Mouse (Mus musculus) midbrain, embryonic 16.5 days (tissue): ENCODE measurements at regions not wholly inside any gene's neighbourhood (a gene's known extent, or its start where the extent isn't known, plus 50 kb on each side); places are given as distances from the start of the nearest gene placed in this dataset.

Experiments used
- ATAC-seq: fragments of 200-750 bp; cut with Nextera tagmentation; 2 replicates; pipeline ENCODE4 v1.8.0; 2017; ENCODE audit warnings: moderate TSS enrichment
- H3K27ac ChIP-seq: fragments of 300-500 bp; sonication (generic); 2 replicates; pipeline ENCODE4 v1.5.1; 2014; ENCODE audit warnings: mild to moderate bottlenecking, low read length, mixed read lengths
- H3K27me3 ChIP-seq: fragments of 300-500 bp; sonication (generic); 2 replicates; pipeline ENCODE4 v1.6.1; 2014; ENCODE audit warnings: low read depth, low read length, mixed read lengths; ENCODE audit not compliant: control insufficient read depth, insufficient read depth
- H3K36me3 ChIP-seq: fragments of 300-500 bp; sonication (generic); 2 replicates; pipeline ENCODE4 v1.6.1; 2014; ENCODE audit warnings: mild to moderate bottlenecking, low read length, moderate library complexity, mixed read lengths; ENCODE audit not compliant: control insufficient read depth, insufficient read depth
- H3K4me1 ChIP-seq: fragments of 300-500 bp; sonication (generic); 2 replicates; pipeline ENCODE4 v1.6.1; 2014; ENCODE audit warnings: mild to moderate bottlenecking, low read length, mixed read lengths; ENCODE audit not compliant: control insufficient read depth, insufficient read depth
- H3K4me2 ChIP-seq: fragments of 300-500 bp; sonication (generic); 2 replicates; pipeline ENCODE4 v1.6.1; 2014; ENCODE audit warnings: mild to moderate bottlenecking, low read length, mixed read lengths
- H3K4me3 ChIP-seq: fragments of 300-500 bp; sonication (generic); 2 replicates; pipeline ENCODE4 v1.5.1; 2014; ENCODE audit warnings: low read depth, mild to moderate bottlenecking, low read length, moderate library complexity, mixed read lengths
- H3K9ac ChIP-seq: fragments of 300-500 bp; sonication (generic); 2 replicates; pipeline ENCODE4 v1.6.1; 2014; ENCODE audit warnings: low read depth, low read length, mixed read lengths
- H3K9me3 ChIP-seq: fragments of 300-500 bp; sonication (generic); replicated peaks from 2 replicates; pipeline ENCODE4 v1.6.1; 2014; ENCODE audit warnings: mild to moderate bottlenecking, low read length, mixed read lengths; ENCODE audit not compliant: control insufficient read depth, poor library complexity, severe bottlenecking
- WGBS: fragments of 180-500 bp; shearing (Covaris S2); extraction: QIAGEN DNeasy Blood & Tissue Kit; methylation state at CpG from one replicate; pipeline ENCODE4 v1.1.7; 2014; 5-methylcytosine and 5-hydroxymethylcytosine counted together

- Histone ChIP-seq H3K4me2 (no peak overlapping the region), H3K9ac (no peak overlapping the region), H3K36me3 (no peaks in the 10 kb centered on the region), H3K27me3 (no peaks in the 10 kb centered on the region), H3K4me1 (peaks cover 12% of the 10 kb centered on the region), H3K27ac (no peak overlapping the region), H3K4me3 (no peak overlapping the region), H3K9me3 (no peaks in the 10 kb centered on the region)
- WGBS, result 86% methylated on average over 12 of the region's 12 CpGs
- no peak for ATAC-seq
Measured at GRCm38 (mm10) chr4:153068484-153069033, 414.1 kb downstream of the Ajap1 start.

GRCm38 (mm10) chr4:153064021-153064605 is 418.5 kb downstream of the Ajap1 start:
- no peak overlapping the region for H3K27ac ChIP-seq
- H3K9ac ChIP-seq, result no peak overlapping the region
- no peaks in the 10 kb centered on the region for H3K36me3 ChIP-seq
- ATAC-seq, result no peak
- H3K27me3 ChIP-seq, result no peaks in the 10 kb centered on the region
- no peak overlapping the region for H3K4me3 ChIP-seq
- H3K9me3 ChIP-seq, result no peaks in the 10 kb centered on the region
- 57% methylated on average over 14 of the region's 14 CpGs for WGBS
- no peaks in the 10 kb centered on the region for H3K4me1 ChIP-seq
- H3K4me2 ChIP-seq, result no peak overlapping the region

- WGBS, result 80% methylated on average over 9 of the region's 9 CpGs
Measured at GRCm38 (mm10) chr4:153063402-153063801, 419.2 kb downstream of the Ajap1 start.

GRCm38 (mm10) chr4:153058152-153058551 is 424.5 kb downstream of the Ajap1 start:
- ATAC-seq, result no peak
- Histone ChIP-seq H3K36me3 (no peaks in the 10 kb centered on the region), H3K4me3 (no peak overlapping the region), H3K9ac (no peak overlapping the region), H3K4me1 (no peaks in the 10 kb centered on the region), H3K27ac (no peak overlapping the region), H3K4me2 (no peak overlapping the region), H3K27me3 (no peaks in the 10 kb centered on the region), H3K9me3 (no peaks in the 10 kb centered on the region)
- 62% methylated on average over 12 of the region's 12 CpGs for WGBS

More at GRCm38 (mm10) chr4:153063402-153063801, 419.2 kb downstream of the Ajap1 start:
- Histone ChIP-seq H3K4me1 (no peaks in the 10 kb centered on the region), H3K4me3 (no peak overlapping the region), H3K27ac (no peak overlapping the region), H3K36me3 (no peaks in the 10 kb centered on the region), H3K4me2 (no peak overlapping the region), H3K9me3 (no peaks in the 10 kb centered on the region), H3K27me3 (no peaks in the 10 kb centered on the region), H3K9ac (no peak overlapping the region)
- ATAC-seq, result no peak

GRCm38 (mm10) chr4:153023711-153024110 is 458.9 kb downstream of the Ajap1 start:
- peaks cover 5% of the 10 kb centered on the region; the same call in 1 of the 2 replicates for H3K4me1 ChIP-seq
- H3K27ac ChIP-seq, result no peak overlapping the region
- no peak overlapping the region for H3K4me3 ChIP-seq
- no peaks in the 10 kb centered on the region for H3K9me3 ChIP-seq
- H3K27me3 ChIP-seq, result no peaks in the 10 kb centered on the region; the same call in 1 of the 2 replicates
- H3K9ac ChIP-seq, result no peak overlapping the region
- ATAC-seq, result no peak
- no peak overlapping the region for H3K4me2 ChIP-seq
- no peaks in the 10 kb centered on the region for H3K36me3 ChIP-seq

GRCm38 (mm10) chr4:153019211-153019610 is 463.4 kb downstream of the Ajap1 start:
- Histone ChIP-seq H3K27me3 (no peaks in the 10 kb centered on the region), H3K9me3 (no peaks in the 10 kb centered on the region), H3K9ac (no peak overlapping the region), H3K4me3 (no peak overlapping the region), H3K36me3 (no peaks in the 10 kb centered on the region), H3K4me1 (peaks cover 11% of the 10 kb centered on the region; the same call in 1 of the 2 replicates), H3K4me2 (no peak overlapping the region; the same call in 1 of the 2 replicates), H3K27ac (no peak overlapping the region)
- ATAC-seq, result no peak
- 81% methylated on average over 10 of the region's 10 CpGs for WGBS

- Histone ChIP-seq H3K4me2 (peak overlapping the region; percentile 18), H3K27me3 (no peaks in the 10 kb centered on the region), H3K9ac (peak overlapping the region; percentile 44; the same call in 1 of the 2 replicates), H3K36me3 (no peaks in the 10 kb centered on the region), H3K4me1 (peaks cover 11% of the 10 kb centered on the region; the same call in 1 of the 2 replicates), H3K9me3 (no peaks in the 10 kb centered on the region), H3K27ac (peak overlapping the region; percentile 47; the same call in 1 of the 2 replicates), H3K4me3 (no peak overlapping the region)
- peak; percentile 11; the same call in 1 of the 2 replicates for ATAC-seq
- 27% methylated on average over 28 of the region's 28 CpGs for WGBS
Measured at GRCm38 (mm10) chr4:153018138-153018921, 464.3 kb downstream of the Ajap1 start.

GRCm38 (mm10) chr4:153017816-153018137 is 464.8 kb downstream of the Ajap1 start:
- no peak overlapping the region for H3K4me2 ChIP-seq
- no peak overlapping the region for H3K9ac ChIP-seq
- no peak overlapping the region for H3K4me3 ChIP-seq
- no peak for ATAC-seq
- no peaks in the 10 kb centered on the region for H3K9me3 ChIP-seq
- no peak overlapping the region; the same call in 1 of the 2 replicates for H3K27ac ChIP-seq
- no peaks in the 10 kb centered on the region for H3K36me3 ChIP-seq
- peaks cover 11% of the 10 kb centered on the region; the same call in 1 of the 2 replicates for H3K4me1 ChIP-seq
- 53% methylated on average over 2 of the region's 2 CpGs for WGBS
- no peaks in the 10 kb centered on the region for H3K27me3 ChIP-seq

- Histone ChIP-seq H3K4me2 (no peak overlapping the region), H3K9me3 (no peaks in the 10 kb centered on the region), H3K4me3 (no peak overlapping the region), H3K27me3 (no peaks in the 10 kb centered on the region), H3K4me1 (peaks cover 4% of the 10 kb centered on the region), H3K9ac (no peak overlapping the region), H3K36me3 (no peaks in the 10 kb centered on the region), H3K27ac (no peak overlapping the region)
- no peak for ATAC-seq
- 86% methylated on average over 3 of the region's 3 CpGs for WGBS
Measured at GRCm38 (mm10) chr4:153003338-153003737, 479.3 kb downstream of the Ajap1 start.
